Mouse (Mus musculus): ENCODE measurements around the gene Zfp729b. TPM values are rescaled to one million over a fixed set of nuclear protein-coding genes. Genes with fewer than 3 reads are reported as not detected.

The Zfp729b gene
- polyA plus RNA-seq, 1 experiment from 2014 or later: 6.6 TPM

Other genes starting within 250 kb of the Zfp729b start
- gene Gm28044, start 249.2 kb downstream of the Zfp729b start, polyA plus RNA-seq (2014; fragmentation: Nextera tagmentation; extraction: Ambion mirVana): not detected in 2 replicates
- gene Zfp953, start 249.1 kb downstream of the Zfp729b start, polyA plus RNA-seq (2014; fragmentation: Nextera tagmentation; extraction: Ambion mirVana): 0.65 and 0.82 TPM in 2 replicates
- gene Gm28041, start 234.0 kb downstream of the Zfp729b start, polyA plus RNA-seq (2014; fragmentation: Nextera tagmentation; extraction: Ambion mirVana): 0.38 TPM in 1 of 2 replicates, not detected in the other
- 0.78 and 0.93 TPM in 2 replicates for gene Zfp456, start 233.9 kb downstream of the Zfp729b start, polyA plus RNA-seq (2014; fragmentation: Nextera tagmentation; extraction: Ambion mirVana)
- 2.7 and 3.6 TPM in 2 replicates for gene Zfp429, start 209.9 kb downstream of the Zfp729b start, polyA plus RNA-seq (2014; fragmentation: Nextera tagmentation; extraction: Ambion mirVana)
- gene Zfp459, start 188.3 kb downstream of the Zfp729b start, polyA plus RNA-seq (2014; fragmentation: Nextera tagmentation; extraction: Ambion mirVana): 0.72 TPM in 2 replicates
- 6.0 and 7.6 TPM in 2 replicates for gene Zfp874a, start 158.1 kb downstream of the Zfp729b start, polyA plus RNA-seq (2014; fragmentation: Nextera tagmentation; extraction: Ambion mirVana)
- gene Zfp874b, start 125.4 kb downstream of the Zfp729b start, polyA plus RNA-seq (2014; fragmentation: Nextera tagmentation; extraction: Ambion mirVana): 2.3 and 2.7 TPM in 2 replicates
- 10.1 and 15.5 TPM in 2 replicates for gene Zfp58, start 109.2 kb downstream of the Zfp729b start, polyA plus RNA-seq (2014; fragmentation: Nextera tagmentation; extraction: Ambion mirVana)
- 0.42 TPM in 1 of 2 replicates, not detected in the other for gene Gm26965, start 83.6 kb downstream of the Zfp729b start, polyA plus RNA-seq (2014; fragmentation: Nextera tagmentation; extraction: Ambion mirVana)
- 39.9 and 45.3 TPM in 2 replicates for gene Zfp87, start 83.5 kb downstream of the Zfp729b start, polyA plus RNA-seq (2014; fragmentation: Nextera tagmentation; extraction: Ambion mirVana)
- 18.1 and 22.0 TPM in 2 replicates for gene Zfp748, start 55.9 kb downstream of the Zfp729b start, polyA plus RNA-seq (2014; fragmentation: Nextera tagmentation; extraction: Ambion mirVana)
- gene Gm49345, start 28.1 kb upstream of the Zfp729b start, polyA plus RNA-seq (2014; fragmentation: Nextera tagmentation; extraction: Ambion mirVana): not detected in 2 replicates
- gene Zfp729a, start 28.1 kb upstream of the Zfp729b start, polyA plus RNA-seq (2014; fragmentation: Nextera tagmentation; extraction: Ambion mirVana): 4.1 and 4.3 TPM in 2 replicates
- gene Zfp738, start 77.4 kb upstream of the Zfp729b start, polyA plus RNA-seq (2014; fragmentation: Nextera tagmentation; extraction: Ambion mirVana): 13.9 and 15.9 TPM in 2 replicates
- 5.4 and 6.7 TPM in 2 replicates for gene Zfp65, start 119.5 kb upstream of the Zfp729b start, polyA plus RNA-seq (2014; fragmentation: Nextera tagmentation; extraction: Ambion mirVana)
- 10.5 and 11.1 TPM in 2 replicates for gene Zfp85, start 145.5 kb upstream of the Zfp729b start, polyA plus RNA-seq (2014; fragmentation: Nextera tagmentation; extraction: Ambion mirVana)
- gene Zfp493, start 170.0 kb upstream of the Zfp729b start, polyA plus RNA-seq (2014; fragmentation: Nextera tagmentation; extraction: Ambion mirVana): 2.6 and 3.6 TPM in 2 replicates
- 15.1 and 15.5 TPM in 2 replicates for gene Zfp273, start 204.0 kb upstream of the Zfp729b start, polyA plus RNA-seq (2014; fragmentation: Nextera tagmentation; extraction: Ambion mirVana)
- gene Gm10037, start 221.4 kb upstream of the Zfp729b start, polyA plus RNA-seq (2014; fragmentation: Nextera tagmentation; extraction: Ambion mirVana): 5.0 and 6.1 TPM in 2 replicates

All from midbrain, embryonic 14.5 days (tissue).